Mouse (Mus musculus) ES-E14 (cell line): ENCODE measurements around the gene Mars.

Experiments used
- CHD2 ChIP-seq: IDR thresholded peaks from 2 replicates; pipeline ENCODE4 v1.6.1; 2014; ENCODE audit warnings: mild to moderate bottlenecking, low read depth, low read length, inconsistent platforms
- ZC3H11A ChIP-seq: IDR thresholded peaks from 2 replicates; pipeline ENCODE4 v1.6.1; 2012; ENCODE audit warnings: low read depth, mild to moderate bottlenecking, inconsistent platforms, low read length, borderline replicate concordance

GRCm38 (mm10) chr10:127326017-127326801, 14.6 kb upstream of the Mars start:
- TF ChIP-seq ZC3H11A: no peak
- no peak for TF ChIP-seq CHD2
